Mouse (Mus musculus) cerebellum, adult 11-12 months (tissue): ENCODE data around the gene Muc5b.

ENCODE experiments used
- DNase-seq: peaks from one replicate; pipeline ENCODE4 v3.0.0; 2022

The Muc5b gene

GRCm38 (mm10) chr7:141908591-141908990 is 69.7 kb downstream of the Muc5b start:
- DNase-seq, result no peak

GRCm38 (mm10) chr7:141911305-141911704 is 72.4 kb downstream of the Muc5b start:
- no peak for DNase-seq

DNA sequence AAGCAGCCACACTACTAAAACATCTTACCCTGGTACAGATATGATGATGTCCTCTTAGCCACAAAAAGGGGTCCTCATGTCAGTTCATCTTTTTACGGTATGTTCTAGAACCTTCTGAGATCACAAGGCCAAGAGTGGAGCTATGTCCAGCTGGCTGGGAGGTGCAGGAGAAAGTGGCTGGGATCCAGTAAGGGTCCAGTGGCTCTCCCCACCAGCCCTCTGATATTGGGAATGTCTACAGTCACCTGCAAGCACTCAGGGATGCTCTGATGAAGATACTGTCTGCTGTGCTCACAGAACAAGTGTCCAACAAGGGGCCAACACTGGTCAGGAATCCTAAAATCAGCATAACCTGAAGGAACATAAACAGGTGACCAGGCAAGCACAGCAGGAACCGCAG is 79.5 kb downstream of the Muc5b start, which contains the start of gene Tollip:
Gene Tollip (minus strand): TSS at position 101 of the 400 bp plus-strand sequence.
- DNase-seq, result no peak
